Mouse (Mus musculus) CH12.LX (cell line): ENCODE results near the gene Bcas3. TPM values are rescaled to one million over a fixed set of nuclear protein-coding genes. Genes with fewer than 3 reads are reported as not detected.

Experiments used
- DNase-seq: peaks from one replicate; pipeline ENCODE4 v3.0.0-alpha.2; 2013; ENCODE audit errors: extremely low read depth
- H3K27ac ChIP-seq: 2 replicates; pipeline ENCODE4 v1.5.1; 2012; ENCODE audit warnings: low read depth, mild to moderate bottlenecking, control low read depth, moderate library complexity; ENCODE audit not compliant: insufficient read depth
- H3K27me3 ChIP-seq: replicated peaks from 2 replicates; pipeline ENCODE3; 2012; ENCODE audit warnings: inconsistent platforms
- H3K36me3 ChIP-seq, 2 experiments: replicated peaks in 1 of 2; 2 replicates each; pipeline versions ENCODE3 to v1.6.1; 2012; ENCODE audit warnings: inconsistent platforms in 1 of 2, low read length in 1 of 2, mild to moderate bottlenecking in 1 of 2, mixed read lengths in 1 of 2, moderate library complexity in 1 of 2; ENCODE audit not compliant: control insufficient read depth in 1 of 2, insufficient read depth in 1 of 2
- H3K4me1 ChIP-seq, 2 experiments: 2 replicates each; pipeline ENCODE4 v1.6.1; 2012; ENCODE audit warnings: inconsistent platforms in 1 of 2, moderate library complexity in 1 of 2; ENCODE audit not compliant: insufficient read depth in 2 of 2, control insufficient read depth in 1 of 2
- H3K4me2 ChIP-seq: 2 replicates; pipeline ENCODE4 v1.6.1; 2012; ENCODE audit warnings: low read depth, mild to moderate bottlenecking, control low read depth; ENCODE audit not compliant: poor library complexity, insufficient read depth, severe bottlenecking
- H3K4me3 ChIP-seq, 3 experiments: fragments of 150-350 bp in 1 of 3; sonication (generic) in 1 of 3; replicated peaks in 1 of 3; 2 replicates each; pipeline versions ENCODE3 to v1.5.1; 2011 to 2012; ENCODE audit warnings: low read depth in 2 of 3, low read length in 2 of 3, mild to moderate bottlenecking in 2 of 3, moderate library complexity in 2 of 3, control low read depth in 1 of 3, improper control_type of control experiment in 1 of 3, inconsistent platforms in 1 of 3, mixed read lengths in 1 of 3; ENCODE audit not compliant: poor library complexity in 1 of 3
- H3K79me2 ChIP-seq: replicated peaks from 2 replicates; pipeline ENCODE4 v1.6.1; 2012; ENCODE audit warnings: mild to moderate bottlenecking, moderate library complexity; ENCODE audit not compliant: control insufficient read depth, poor library complexity, insufficient read depth, severe bottlenecking; ENCODE audit errors: extremely low read depth
- H3K9ac ChIP-seq: 2 replicates; pipeline ENCODE4 v1.6.1; 2012; ENCODE audit warnings: low read depth, mild to moderate bottlenecking, control low read depth, moderate library complexity; ENCODE audit not compliant: insufficient read depth
- H3K9me3 ChIP-seq: replicated peaks from 2 replicates; pipeline ENCODE3; 2012; ENCODE audit warnings: low read length, inconsistent platforms, mixed read lengths
- BHLHE40 ChIP-seq: IDR thresholded peaks from 2 replicates; pipeline ENCODE4 v1.6.1; 2011; ENCODE audit warnings: mild to moderate bottlenecking, low read depth, low read length, improper control_type of control experiment
- CHD1 ChIP-seq: IDR thresholded peaks from 2 replicates; pipeline ENCODE4 v1.6.1; 2012; ENCODE audit warnings: low read depth, low read length, improper control_type of control experiment, inconsistent platforms
- CTCF ChIP-seq, 2 experiments: IDR thresholded peaks in 1 of 2; conservative IDR thresholded peaks in 1 of 2; 2 replicates each; pipeline ENCODE4 v1.5.1; 2011 to 2012; ENCODE audit warnings: low read depth in 2 of 2, low read length in 2 of 2, improper control_type of control experiment in 1 of 2, inconsistent platforms in 1 of 2, mild to moderate bottlenecking in 1 of 2, moderate library complexity in 1 of 2
- E2F4 ChIP-seq: IDR thresholded peaks from 2 replicates; pipeline ENCODE4 v1.6.1; 2011; ENCODE audit warnings: low read depth, low read length, improper control_type of control experiment; ENCODE audit not compliant: insufficient replicate concordance
- ELF1 ChIP-seq: IDR thresholded peaks from 2 replicates; pipeline ENCODE4 v1.6.1; 2014; ENCODE audit warnings: low read depth, mild to moderate bottlenecking, inconsistent platforms, low read length, improper control_type of control experiment
- EP300 ChIP-seq: IDR thresholded peaks from 2 replicates; pipeline ENCODE4 v1.6.1; 2011; ENCODE audit warnings: low read length, improper control_type of control experiment
- ETS1 ChIP-seq: conservative IDR thresholded peaks from 2 replicates; pipeline ENCODE4 v1.6.1; 2012; ENCODE audit warnings: low read depth, mild to moderate bottlenecking, inconsistent platforms, low read length, improper control_type of control experiment, moderate library complexity
- GABPA ChIP-seq: IDR thresholded peaks from 2 replicates; pipeline ENCODE4 v1.6.1; 2012; ENCODE audit warnings: low read depth, low read length, improper control_type of control experiment, inconsistent platforms; ENCODE audit not compliant: insufficient replicate concordance
- HCFC1 ChIP-seq: IDR thresholded peaks from 2 replicates; pipeline ENCODE4 v1.6.1; 2012; ENCODE audit warnings: low read depth, mild to moderate bottlenecking, inconsistent platforms, low read length, improper control_type of control experiment
- JUN ChIP-seq: IDR thresholded peaks from 2 replicates; pipeline ENCODE4 v1.6.1; 2011; ENCODE audit warnings: low read depth, mild to moderate bottlenecking, low read length, improper control_type of control experiment, moderate library complexity; ENCODE audit not compliant: insufficient read depth
- JUND ChIP-seq: conservative IDR thresholded peaks from 2 replicates; pipeline ENCODE4 v1.6.1; 2011; ENCODE audit warnings: low read depth, low read length, improper control_type of control experiment
- KAT2A ChIP-seq: IDR thresholded peaks from 2 replicates; pipeline ENCODE4 v1.6.1; 2012; ENCODE audit warnings: low read length, improper control_type of control experiment, inconsistent platforms; ENCODE audit not compliant: insufficient replicate concordance
- MAFK ChIP-seq: IDR thresholded peaks from 2 replicates; pipeline ENCODE4 v1.6.1; 2011; ENCODE audit warnings: low read length, improper control_type of control experiment; ENCODE audit not compliant: insufficient replicate concordance
- MAX ChIP-seq: IDR thresholded peaks from 2 replicates; pipeline ENCODE4 v1.6.1; 2011; ENCODE audit warnings: low read length, improper control_type of control experiment
- MAZ ChIP-seq: IDR thresholded peaks from 2 replicates; pipeline ENCODE4 v1.6.1; 2012; ENCODE audit warnings: low read depth, mild to moderate bottlenecking, inconsistent platforms, low read length, improper control_type of control experiment, moderate library complexity
- MEF2A ChIP-seq: IDR thresholded peaks from 2 replicates; pipeline ENCODE4 v1.6.1; 2014; ENCODE audit warnings: low read depth, mild to moderate bottlenecking, inconsistent platforms, low read length, improper control_type of control experiment, borderline replicate concordance
- MXI1 ChIP-seq: IDR thresholded peaks from 2 replicates; pipeline ENCODE4 v1.6.1; 2011; ENCODE audit warnings: mild to moderate bottlenecking, low read depth, low read length, improper control_type of control experiment
- MYC ChIP-seq: IDR thresholded peaks from 2 replicates; pipeline ENCODE4 v1.6.1; 2011; ENCODE audit warnings: low read depth, mild to moderate bottlenecking, improper control_type of control experiment, low read length
- NELFE ChIP-seq: IDR thresholded peaks from 2 replicates; pipeline ENCODE4 v1.6.1; 2011; ENCODE audit warnings: low read depth, low read length, improper control_type of control experiment
- PAX5 ChIP-seq: IDR thresholded peaks from 2 replicates; pipeline ENCODE4 v1.6.1; 2012; ENCODE audit warnings: low read length, inconsistent platforms, mixed read lengths
- POLR2A ChIP-seq: IDR thresholded peaks from 2 replicates; pipeline ENCODE4 v1.6.1; 2011; ENCODE audit warnings: low read depth, mild to moderate bottlenecking, improper control_type of control experiment, low read length
- POLR2AphosphoS2 ChIP-seq: IDR thresholded peaks from 2 replicates; pipeline ENCODE4 v1.6.1; 2011; ENCODE audit warnings: low read depth, low read length, improper control_type of control experiment
- RAD21 ChIP-seq: IDR thresholded peaks from 2 replicates; pipeline ENCODE4 v1.6.1; 2011; ENCODE audit warnings: low read depth, mild to moderate bottlenecking, low read length, improper control_type of control experiment, moderate library complexity
- RCOR1 ChIP-seq: conservative IDR thresholded peaks from 2 replicates; pipeline ENCODE4 v1.6.1; 2012; ENCODE audit warnings: low read depth, mild to moderate bottlenecking, inconsistent platforms, low read length, improper control_type of control experiment
- SIN3A ChIP-seq: IDR thresholded peaks from 2 replicates; pipeline ENCODE4 v1.6.1; 2012; ENCODE audit warnings: low read length, improper control_type of control experiment, inconsistent platforms
- TCF12 ChIP-seq: IDR thresholded peaks from 2 replicates; pipeline ENCODE4 v1.6.1; 2014; ENCODE audit warnings: low read depth, mild to moderate bottlenecking, inconsistent platforms, low read length, improper control_type of control experiment
- UBTF ChIP-seq: IDR thresholded peaks from 2 replicates; pipeline ENCODE4 v1.6.1; 2012; ENCODE audit warnings: low read depth, mild to moderate bottlenecking, inconsistent platforms, low read length, improper control_type of control experiment, moderate library complexity
- USF1 ChIP-seq: IDR thresholded peaks from 2 replicates; pipeline ENCODE4 v1.6.1; 2014; ENCODE audit warnings: low read depth, mild to moderate bottlenecking, inconsistent platforms, low read length, improper control_type of control experiment
- USF2 ChIP-seq: conservative IDR thresholded peaks from 2 replicates; pipeline ENCODE4 v1.6.1; 2011; ENCODE audit warnings: low read depth, low read length, improper control_type of control experiment
- ZC3H11A ChIP-seq: IDR thresholded peaks from 2 replicates; pipeline ENCODE4 v1.6.1; 2012; ENCODE audit warnings: low read depth, mild to moderate bottlenecking, inconsistent platforms, low read length, improper control_type of control experiment
- ZKSCAN1 ChIP-seq: IDR thresholded peaks from 2 replicates; pipeline ENCODE4 v1.6.1; 2012; ENCODE audit warnings: low read depth, inconsistent platforms, low read length, improper control_type of control experiment, borderline replicate concordance
- ZMIZ1 ChIP-seq: IDR thresholded peaks from 2 replicates; pipeline ENCODE4 v1.6.1; 2012; ENCODE audit warnings: low read depth, mild to moderate bottlenecking, inconsistent platforms, low read length, improper control_type of control experiment
- ZNF384 ChIP-seq: IDR thresholded peaks from 2 replicates; pipeline ENCODE4 v1.6.1; 2012; ENCODE audit warnings: low read depth, low read length, improper control_type of control experiment, inconsistent platforms
- dilution Hi-C: fragments of 300-500 bp; cut with MboI; formaldehyde crosslinking; loops from 2 replicates; pipeline ENCODE4 v1.14.3; 2020; ENCODE audit warnings: low sequenced_read_pairs; ENCODE audit not compliant: extremely low pct_unique_long_range_greater_than_20kb, extremely low pct_ligation_motif_present
- in situ Hi-C: fragments of 300-500 bp; cut with MboI; formaldehyde crosslinking; loops from 3 replicates; pipeline ENCODE4 v1.14.3; 2019; ENCODE audit warnings: low sequenced_read_pairs, low pct_ligation_motif_present, low pct_unique_long_range_greater_than_20kb, mixed read lengths
- polyA plus RNA-seq: library from polyadenylated mRNA; unstranded; fragments of >175 nt; gene quantifications from 2 replicates; pipeline ENCODE4 v1.2.1, GENCODE M21; 2012; ENCODE audit warnings: low read depth; ENCODE audit not compliant: insufficient read length
- total RNA-seq, 2 experiments: library from RNA; depleted of rRNA; stranded (reverse); fragments of 300-350 nt in 1 of 2; fragments of >200 nt in 1 of 2; gene quantifications; 2 replicates each; pipeline ENCODE4 v1.2.3; 2012 to 2014

Gene Bcas3
- total and polyA plus RNA-seq, 3 experiments, result 8.2 to 21.3 (median 9.7) TPM

DNA sequence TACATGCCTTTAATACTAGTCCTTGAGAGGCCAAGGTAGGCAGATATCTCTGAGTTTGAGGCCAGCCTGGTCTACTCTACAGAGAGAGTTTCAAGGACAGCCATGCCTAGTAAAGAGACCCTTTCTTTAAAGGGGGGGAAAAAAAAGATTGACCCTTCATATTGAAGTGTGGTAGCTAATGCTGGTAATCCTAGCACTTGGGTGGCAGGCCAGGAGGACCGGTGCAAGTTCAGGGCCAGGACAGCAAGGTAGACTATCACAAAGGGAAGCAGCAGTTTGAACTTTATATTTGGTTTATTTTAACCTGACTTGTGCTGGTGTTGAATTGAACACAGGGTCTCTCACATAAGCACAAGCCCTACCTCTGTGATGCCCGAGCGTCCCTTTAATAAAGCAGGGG, 39.6 kb upstream of the Bcas3 start:
- dilution Hi-C loops (no loop called here), in situ Hi-C loops (no loop called here)

DNA sequence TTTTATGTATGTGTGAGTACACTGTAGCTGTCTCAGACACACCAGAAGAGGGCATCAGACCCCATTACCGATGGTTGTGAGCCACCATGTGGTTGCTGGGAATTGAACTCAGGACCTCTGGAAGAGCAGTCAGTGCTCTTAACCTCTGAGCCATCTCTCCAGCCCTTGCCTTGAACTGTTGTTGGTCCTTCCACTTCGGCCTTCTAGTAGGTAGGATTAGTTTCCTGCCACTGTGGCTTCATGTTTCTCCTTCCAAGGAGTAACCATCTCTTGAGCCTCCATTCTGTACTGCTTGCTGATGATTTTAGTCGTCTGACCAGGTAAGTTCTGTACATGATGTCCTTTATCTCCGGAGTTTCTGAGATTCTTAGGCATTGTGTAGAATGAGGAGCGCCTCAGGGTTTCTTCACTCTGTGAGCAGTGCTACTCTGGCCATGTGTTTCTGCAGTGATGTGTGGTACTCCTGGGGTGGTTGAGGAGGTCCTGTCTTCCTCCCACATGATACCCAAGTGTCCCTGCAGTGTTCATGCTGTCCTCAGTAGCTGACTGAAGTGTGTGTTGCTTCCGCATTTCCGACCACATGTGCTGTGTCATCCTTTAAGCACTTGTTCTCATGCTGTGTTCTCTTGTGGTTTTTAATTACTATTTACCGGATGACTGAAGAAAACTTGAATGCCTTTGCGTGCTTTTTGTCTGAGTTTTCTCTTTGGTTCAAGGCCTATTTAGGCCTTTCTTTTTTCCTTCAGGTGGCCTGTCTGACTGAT, 29.2 kb upstream of the Bcas3 start:
- H3K27me3 ChIP-seq, result no peaks in the 10 kb centered on the region
- H3K4me1 ChIP-seq, result peaks cover 2 to 16% of the 10 kb centered on the region in 2 experiments; a peak in 2 of 4 replicates
- in situ Hi-C loops, result no loop called here
- H3K79me2 ChIP-seq, result peaks cover 41% of the 10 kb centered on the region
- peak; percentile 33 for DNase-seq
- H3K27ac ChIP-seq, result peak overlapping the region; percentile 55; the same call in 1 of the 2 replicates
- H3K9ac ChIP-seq, result 0 out of 2 replicates have a peak overlapping the region, but pooled peaks have one; percentile 28
- no peaks in the 10 kb centered on the region for H3K9me3 ChIP-seq
- dilution Hi-C loops, result no loop called here
- peak overlapping the region in 1 of 3 experiments; percentile 40 for H3K4me3 ChIP-seq
- H3K4me2 ChIP-seq, result peak overlapping the region; percentile 1
- peaks cover 10 to 57% of the 10 kb centered on the region in 2 experiments for H3K36me3 ChIP-seq
- TF ChIP-seq CTCF (conservative IDR thresholded peaks at IDR 0.05 in 1 of 2, IDR thresholded peaks at IDR 0.05 in 1 of 2; ENCODE audit: low read depth in 2 of 2, low read length in 2 of 2), result 0 out of 4 replicates have a peak, but pooled peaks of 1 of the 2 experiments have one; percentile 9
- TF ChIP-seq MAFK, result peak; percentile 60; the same call in 1 of the 2 replicates
- no peak for TF ChIP-seq USF2
- TF ChIP-seq ZNF384, result no peak
- no peak; the same call in 1 of the 2 replicates for TF ChIP-seq BHLHE40
- TF ChIP-seq NELFE, result no peak
- no peak for TF ChIP-seq ZC3H11A
- no peak for TF ChIP-seq MAZ
- peak; percentile 49 for TF ChIP-seq MXI1
- TF ChIP-seq UBTF, result no peak
- TF ChIP-seq KAT2A, result no peak
- TF ChIP-seq EP300, result no peak
- no peak for TF ChIP-seq ZKSCAN1
- TF ChIP-seq TCF12, result no peak
- no peak for TF ChIP-seq CHD1
- TF ChIP-seq JUND, result no peak
- TF ChIP-seq POLR2A, result peak; percentile 53; the same call in 1 of the 2 replicates
- no peak for TF ChIP-seq E2F4
- TF ChIP-seq MAX, result peak; percentile 87
- TF ChIP-seq RCOR1, result no peak
- TF ChIP-seq SIN3A, result peak; percentile 5; the same call in 1 of the 2 replicates
- TF ChIP-seq HCFC1, result no peak
- TF ChIP-seq RAD21, result no peak
- no peak for TF ChIP-seq ZMIZ1
- no peak for TF ChIP-seq MEF2A

More for the DNA sequence above, 39.6 kb upstream of the Bcas3 start:
- Histone ChIP-seq H3K9ac (peak overlapping the region; percentile 75), H3K4me2 (peak overlapping the region; percentile 52), H3K4me3 (peak overlapping the region; percentile 35 to 94 (median 62)), H3K27me3 (no peaks in the 10 kb centered on the region), H3K79me2 (peaks cover 52% of the 10 kb centered on the region), H3K36me3 (peaks cover 6 to 25% of the 10 kb centered on the region in 2 experiments), H3K27ac (no peak overlapping the region), H3K4me1 (peaks cover 4 to 33% of the 10 kb centered on the region in 2 experiments; a peak in 2 of 4 replicates), H3K9me3 (peaks cover 3% of the 10 kb centered on the region)
- TF ChIP-seq ETS1 (no peak), JUN (no peak), CHD1 (no peak), PAX5 (no peak), BHLHE40 (no peak), USF1 (no peak), E2F4 (no peak), MYC (no peak), GABPA (no peak), RAD21 (no peak), POLR2AphosphoS2 (no peak), ZC3H11A (no peak), HCFC1 (no peak), NELFE (no peak), MAFK (no peak), ELF1 (no peak), ZKSCAN1 (no peak)
- no peak for DNase-seq
